Mouse (Mus musculus) forebrain, embryonic 13.5 days (tissue): ENCODE measurements around the gene Cmya5. TPM values are rescaled to one million over a fixed set of nuclear protein-coding genes. Genes with fewer than 3 reads are reported as not detected.

Experiments used
- ATAC-seq: fragments of 200-750 bp; cut with Nextera tagmentation; 2 replicates; pipeline ENCODE4 v1.8.0; 2017
- H3K27ac ChIP-seq: fragments of 300-500 bp; sonication (generic); 2 replicates; pipeline ENCODE4 v1.5.1; 2015; ENCODE audit warnings: inconsistent platforms, mild to moderate bottlenecking, moderate library complexity
- H3K27me3 ChIP-seq: fragments of 300-500 bp; sonication (generic); 2 replicates; pipeline ENCODE4 v1.6.1; 2015; ENCODE audit warnings: mild to moderate bottlenecking, inconsistent platforms
- H3K36me3 ChIP-seq: fragments of 300-500 bp; sonication (generic); 2 replicates; pipeline ENCODE4 v1.6.1; 2015; ENCODE audit warnings: mild to moderate bottlenecking, inconsistent platforms; ENCODE audit not compliant: poor library complexity, severe bottlenecking
- H3K4me1 ChIP-seq: fragments of 300-500 bp; sonication (generic); 2 replicates; pipeline ENCODE4 v1.6.1; 2015; ENCODE audit warnings: inconsistent platforms
- H3K4me2 ChIP-seq: fragments of 300-500 bp; sonication (generic); 2 replicates; pipeline ENCODE4 v1.6.1; 2015; ENCODE audit warnings: inconsistent platforms, mild to moderate bottlenecking, moderate library complexity
- H3K4me3 ChIP-seq: fragments of 300-500 bp; sonication (generic); 2 replicates; pipeline ENCODE4 v1.5.1; 2015; ENCODE audit warnings: mild to moderate bottlenecking, inconsistent platforms
- H3K9ac ChIP-seq: fragments of 300-500 bp; sonication (generic); 2 replicates; pipeline ENCODE4 v1.6.1; 2015; ENCODE audit warnings: mild to moderate bottlenecking, inconsistent platforms
- H3K9me3 ChIP-seq: fragments of 300-500 bp; sonication (generic); replicated peaks from 2 replicates; pipeline ENCODE4 v1.6.1; 2016; ENCODE audit warnings: inconsistent platforms
- WGBS: fragments of 180-500 bp; shearing (Covaris S2); methylation state at CpG from one replicate; pipeline ENCODE4 v1.1.7; 2015; 5-methylcytosine and 5-hydroxymethylcytosine counted together
- polyA plus RNA-seq: library from polyadenylated mRNA; unstranded; fragments of >200 nt; fragmentation: Nextera tagmentation; extraction: Ambion mirVana; gene quantifications from 2 replicates; pipeline ENCODE4 v1.2.1, GENCODE M21; 2015

Gene Cmya5
- polyA plus RNA-seq, 1 experiment from 2014 or later: 0.04 TPM

- 89% methylated on average over 7 of the region's 7 CpGs for WGBS
Measured at GRCm38 (mm10) chr13:93057492-93058260, 86.8 kb downstream of the Cmya5 start.

GRCm38 (mm10) chr13:93056091-93056490 is 88.4 kb downstream of the Cmya5 start:
- Histone ChIP-seq H3K36me3 (no peaks in the 10 kb centered on the region), H3K4me2 (no peak overlapping the region), H3K27ac (no peak overlapping the region), H3K9me3 (no peaks in the 10 kb centered on the region), H3K4me3 (no peak overlapping the region), H3K4me1 (no peaks in the 10 kb centered on the region), H3K9ac (no peak overlapping the region), H3K27me3 (no peaks in the 10 kb centered on the region)
- peak; percentile 87 for ATAC-seq
- 85% methylated on average over 1 of the region's 1 CpGs for WGBS

More at GRCm38 (mm10) chr13:93057492-93058260, 86.8 kb downstream of the Cmya5 start:
- Histone ChIP-seq H3K4me1 (no peaks in the 10 kb centered on the region), H3K4me2 (no peak overlapping the region), H3K27ac (no peak overlapping the region), H3K27me3 (no peaks in the 10 kb centered on the region), H3K4me3 (no peak overlapping the region), H3K9ac (no peak overlapping the region), H3K36me3 (no peaks in the 10 kb centered on the region), H3K9me3 (no peaks in the 10 kb centered on the region)
- no peak for ATAC-seq

GRCm38 (mm10) chr13:93051483-93051882 is 93.0 kb downstream of the Cmya5 start:
- Histone ChIP-seq H3K4me2 (no peak overlapping the region), H3K4me3 (no peak overlapping the region), H3K27ac (no peak overlapping the region), H3K4me1 (no peaks in the 10 kb centered on the region), H3K27me3 (no peaks in the 10 kb centered on the region), H3K9me3 (no peaks in the 10 kb centered on the region), H3K9ac (no peak overlapping the region), H3K36me3 (no peaks in the 10 kb centered on the region)
- no peak for ATAC-seq
- WGBS: 88% methylated on average over 5 of the region's 5 CpGs

DNA sequence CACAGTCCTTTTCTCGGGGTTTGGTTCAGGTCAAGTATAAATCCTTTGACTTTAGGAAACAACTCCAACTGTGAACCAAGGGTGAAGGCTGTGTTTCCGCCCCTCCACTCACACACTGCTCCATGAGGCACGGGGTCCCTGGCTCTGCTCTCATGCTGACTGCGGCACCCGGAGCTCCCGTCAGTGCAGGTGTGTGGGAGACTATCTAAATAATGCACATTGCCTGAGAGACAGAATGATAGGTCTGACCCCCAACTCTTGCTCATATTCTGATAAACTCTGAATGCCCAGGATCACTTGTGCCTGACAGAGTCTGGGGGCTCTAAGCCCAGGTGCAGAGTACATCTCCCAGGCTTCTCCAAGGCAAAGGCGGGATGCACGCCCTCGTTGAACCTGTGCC is 103.5 kb downstream of the Cmya5 start:
- WGBS: 82% methylated on average over 9 of the region's 9 CpGs
- H3K4me3 ChIP-seq: no peak overlapping the region

GRCm38 (mm10) chr13:93036218-93036617 is 108.3 kb downstream of the Cmya5 start:
- ATAC-seq: no peak
- Histone ChIP-seq H3K9me3 (no peaks in the 10 kb centered on the region), H3K36me3 (no peaks in the 10 kb centered on the region), H3K27ac (no peak overlapping the region; the same call in 1 of the 2 replicates), H3K9ac (no peak overlapping the region), H3K27me3 (no peaks in the 10 kb centered on the region), H3K4me1 (no peaks in the 10 kb centered on the region), H3K4me3 (no peak overlapping the region), H3K4me2 (no peak overlapping the region)
- 37% methylated on average over 4 of the region's 4 CpGs for WGBS

More for the DNA sequence above, 103.5 kb downstream of the Cmya5 start:
- Histone ChIP-seq H3K27ac (no peak overlapping the region), H3K36me3 (no peaks in the 10 kb centered on the region), H3K4me2 (no peak overlapping the region), H3K9ac (no peak overlapping the region), H3K4me1 (no peaks in the 10 kb centered on the region), H3K9me3 (no peaks in the 10 kb centered on the region), H3K27me3 (no peaks in the 10 kb centered on the region)
- no peak for ATAC-seq

DNA sequence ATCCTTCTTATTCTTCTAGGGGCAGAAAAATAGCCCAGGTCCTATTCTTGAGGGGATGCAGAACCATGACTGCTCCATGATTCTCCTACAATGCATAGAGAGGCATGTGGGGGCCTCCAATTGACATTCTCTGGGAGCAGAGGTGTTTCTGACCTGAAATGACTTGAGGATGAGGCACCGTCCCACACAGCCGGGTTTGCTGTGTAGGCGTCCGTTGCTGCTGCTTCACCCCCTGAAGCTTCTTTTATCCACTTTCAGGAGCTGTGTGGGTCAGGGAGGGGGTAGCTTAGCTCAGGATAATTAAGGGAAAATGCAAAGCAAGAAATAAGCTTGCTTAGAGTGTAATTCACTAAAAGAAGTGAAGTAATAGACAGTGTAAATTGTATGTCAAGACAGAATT is 115.2 kb downstream of the Cmya5 start:
- 0 out of 2 replicates have a peak, but pooled peaks cover 8% of the 10 kb centered on the region for H3K9me3 ChIP-seq
- no peak overlapping the region for H3K4me2 ChIP-seq
- no peaks in the 10 kb centered on the region for H3K36me3 ChIP-seq
- no peaks in the 10 kb centered on the region for H3K27me3 ChIP-seq
- no peaks in the 10 kb centered on the region for H3K4me1 ChIP-seq
- 50% methylated on average over 4 of the region's 4 CpGs for WGBS
- H3K27ac ChIP-seq: no peak overlapping the region
- no peak overlapping the region for H3K9ac ChIP-seq
- ATAC-seq: no peak
- H3K4me3 ChIP-seq: no peak overlapping the region

DNA sequence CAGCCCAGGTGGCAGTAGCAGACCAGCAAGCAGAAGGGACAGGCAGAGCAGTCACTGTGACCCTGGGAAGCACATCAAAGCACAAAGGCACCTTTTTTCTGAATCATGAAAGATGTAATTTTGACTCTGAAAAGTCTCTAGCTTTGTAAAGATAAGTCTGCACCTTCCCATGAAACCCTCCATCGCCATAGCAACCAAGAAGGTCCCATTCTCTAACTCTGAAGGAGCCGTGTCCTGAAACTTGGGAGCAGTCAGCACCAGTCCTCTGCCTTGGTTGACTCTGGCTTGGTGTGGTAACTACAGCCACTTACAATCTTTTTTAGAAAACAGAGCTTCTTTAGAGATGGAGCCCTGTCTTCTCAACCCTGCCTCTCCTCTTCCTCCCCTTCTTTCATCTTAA is 119.7 kb downstream of the Cmya5 start:
- 63% methylated on average over 2 of the region's 2 CpGs for WGBS
- no peak overlapping the region for H3K4me3 ChIP-seq
- no peaks in the 10 kb centered on the region for H3K27me3 ChIP-seq
- no peak overlapping the region for H3K9ac ChIP-seq
- no peaks in the 10 kb centered on the region for H3K36me3 ChIP-seq
- 0 out of 2 replicates have a peak, but pooled peaks cover 8% of the 10 kb centered on the region for H3K9me3 ChIP-seq
- no peak overlapping the region for H3K27ac ChIP-seq
- no peaks in the 10 kb centered on the region for H3K4me1 ChIP-seq
- ATAC-seq: no peak
- H3K4me2 ChIP-seq: no peak overlapping the region

DNA sequence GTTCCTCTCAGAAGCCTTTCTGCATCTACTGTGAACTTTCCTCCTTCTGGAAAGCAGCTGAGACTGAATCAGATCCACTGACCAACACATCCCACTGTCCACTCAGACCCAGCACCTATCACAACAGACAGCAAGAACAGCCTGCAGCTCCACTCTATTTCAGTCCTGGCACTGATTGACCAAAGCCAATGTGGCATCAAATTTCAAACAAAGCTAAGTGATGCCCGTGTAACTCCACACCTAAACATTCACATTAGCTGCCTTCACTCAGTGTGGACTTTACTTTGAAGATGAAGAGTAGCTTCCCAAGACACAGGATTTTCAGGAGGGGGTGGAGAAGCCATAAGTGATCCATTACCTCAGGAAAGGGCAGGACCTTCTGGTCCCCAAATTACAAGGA is 122.4 kb downstream of the Cmya5 start:
- no peak for ATAC-seq
- H3K9me3 ChIP-seq: no peaks in the 10 kb centered on the region
- no peak overlapping the region for H3K27ac ChIP-seq
- H3K27me3 ChIP-seq: no peaks in the 10 kb centered on the region
- H3K36me3 ChIP-seq: no peaks in the 10 kb centered on the region
- 67% methylated on average over 1 of the region's 1 CpGs for whole genome bisulfite sequencing
- no peak overlapping the region for H3K4me2 ChIP-seq
- no peaks in the 10 kb centered on the region for H3K4me1 ChIP-seq
- H3K4me3 ChIP-seq: no peak overlapping the region
- no peak overlapping the region for H3K9ac ChIP-seq

GRCm38 (mm10) chr13:93012952-93013351 is 131.6 kb downstream of the Cmya5 start:
- no peaks in the 10 kb centered on the region for H3K9me3 ChIP-seq
- no peaks in the 10 kb centered on the region for H3K36me3 ChIP-seq
- H3K4me3 ChIP-seq: no peak overlapping the region
- H3K4me1 ChIP-seq: no peaks in the 10 kb centered on the region
- no peak overlapping the region for H3K9ac ChIP-seq
- H3K4me2 ChIP-seq: no peak overlapping the region
- WGBS: 77% methylated on average over 8 of the region's 8 CpGs
- H3K27me3 ChIP-seq: no peaks in the 10 kb centered on the region
- no peak for ATAC-seq
- no peak overlapping the region for H3K27ac ChIP-seq

DNA sequence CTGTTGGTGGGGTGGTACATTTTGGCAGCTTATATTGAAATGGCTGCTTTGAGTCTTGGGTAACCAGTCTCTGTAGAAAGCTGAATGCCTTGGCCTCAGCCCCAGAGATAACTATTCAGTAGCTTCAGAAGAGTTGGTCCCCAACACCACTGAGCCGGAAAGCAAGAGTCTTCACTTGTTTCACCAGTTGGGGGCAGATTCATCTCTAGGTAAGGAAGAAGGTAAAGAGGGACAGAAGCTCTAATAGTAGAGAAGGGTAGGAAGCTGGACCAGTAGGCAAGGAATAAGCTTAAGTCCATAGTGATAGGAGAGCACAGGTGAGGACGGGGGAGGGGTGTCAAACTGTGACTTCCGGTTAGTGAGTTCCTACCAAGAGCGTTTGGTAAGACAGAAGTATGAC is 133.2 kb downstream of the Cmya5 start:
- H3K9ac ChIP-seq: no peak overlapping the region
- no peaks in the 10 kb centered on the region for H3K27me3 ChIP-seq
- 88% methylated on average over 4 of the region's 4 CpGs for WGBS
- H3K27ac ChIP-seq: no peak overlapping the region
- H3K36me3 ChIP-seq: no peaks in the 10 kb centered on the region
- no peaks in the 10 kb centered on the region for H3K4me1 ChIP-seq
- H3K9me3 ChIP-seq: no peaks in the 10 kb centered on the region
- no peak overlapping the region for H3K4me3 ChIP-seq
- no peak overlapping the region for H3K4me2 ChIP-seq
- ATAC-seq: no peak

DNA sequence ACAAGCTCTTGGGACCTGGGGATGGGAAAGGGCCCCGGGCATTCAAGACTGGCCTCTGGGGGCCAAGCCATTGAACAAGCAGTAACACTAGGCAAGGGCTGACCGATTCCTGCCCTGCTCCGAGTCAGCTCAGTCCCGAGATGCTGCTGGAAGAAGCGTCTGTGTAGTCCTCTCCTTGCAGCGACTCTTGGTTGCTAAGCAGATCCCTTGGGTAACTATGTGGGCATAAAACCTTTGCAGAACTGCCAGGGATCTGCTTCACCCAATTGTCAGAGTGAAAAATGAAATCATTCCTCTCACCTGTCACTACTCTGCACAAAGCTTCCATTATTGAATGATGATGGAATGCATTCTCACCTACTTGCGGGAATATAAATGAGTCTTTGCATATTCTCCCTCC is 134.0 kb downstream of the Cmya5 start:
- Histone ChIP-seq H3K27ac (no peak overlapping the region), H3K27me3 (no peaks in the 10 kb centered on the region), H3K9me3 (no peaks in the 10 kb centered on the region), H3K4me3 (no peak overlapping the region), H3K9ac (no peak overlapping the region), H3K4me1 (no peaks in the 10 kb centered on the region), H3K36me3 (no peaks in the 10 kb centered on the region), H3K4me2 (no peak overlapping the region)
- no peak for ATAC-seq
- 82% methylated on average over 7 of the region's 7 CpGs for WGBS

GRCm38 (mm10) chr13:93007078-93007477 is 137.4 kb downstream of the Cmya5 start:
- H3K27me3 ChIP-seq: no peaks in the 10 kb centered on the region
- WGBS: 86% methylated on average over 4 of the region's 4 CpGs
- no peak overlapping the region for H3K9ac ChIP-seq
- H3K9me3 ChIP-seq: no peaks in the 10 kb centered on the region
- H3K4me2 ChIP-seq: no peak overlapping the region
- no peak overlapping the region for H3K27ac ChIP-seq
- ATAC-seq: no peak
- H3K36me3 ChIP-seq: no peaks in the 10 kb centered on the region
- no peaks in the 10 kb centered on the region for H3K4me1 ChIP-seq
- H3K4me3 ChIP-seq: no peak overlapping the region

DNA sequence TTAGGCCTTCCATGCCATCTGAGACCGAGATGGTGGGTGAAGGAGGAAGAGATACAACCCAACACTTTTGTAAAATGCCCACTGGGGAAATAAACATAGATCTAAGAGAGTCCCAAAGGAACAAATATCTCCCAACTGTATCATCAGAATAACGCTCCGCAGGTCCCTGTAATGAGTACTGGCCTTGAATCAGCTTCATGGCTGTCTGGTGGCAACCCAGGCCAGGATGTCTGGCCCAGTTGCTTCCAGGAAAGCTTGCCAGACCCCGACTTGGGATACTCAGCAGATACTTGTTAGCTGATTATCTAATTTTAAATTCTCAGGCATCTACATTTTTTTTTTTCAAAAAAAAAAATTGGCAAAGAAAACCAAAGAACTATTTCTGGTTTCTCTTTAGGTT is 138.2 kb downstream of the Cmya5 start:
- H3K9ac ChIP-seq: no peak overlapping the region
- H3K27me3 ChIP-seq: no peaks in the 10 kb centered on the region
- H3K9me3 ChIP-seq: no peaks in the 10 kb centered on the region
- 84% methylated on average over 4 of the region's 4 CpGs for WGBS
- H3K27ac ChIP-seq: no peak overlapping the region
- no peak overlapping the region for H3K4me3 ChIP-seq
- H3K4me2 ChIP-seq: no peak overlapping the region
- ATAC-seq: no peak
- no peaks in the 10 kb centered on the region for H3K36me3 ChIP-seq
- peaks cover under 1% of the 10 kb centered on the region; the same call in 1 of the 2 replicates for H3K4me1 ChIP-seq
